Mouse (Mus musculus): ENCODE data around the gene Asgr1. TPM values are rescaled to one million over a fixed set of nuclear protein-coding genes. Genes with fewer than 3 reads are reported as not detected.
A peak's percentile ranks its signal among the peaks of the same experiment; 100 is the strongest.

The Asgr1 gene
- polyA plus RNA-seq (2015; fragmentation: Nextera tagmentation; extraction: Ambion mirVana): 5.0 and 6.0 TPM in 2 replicates

- H3K9ac ChIP-seq (ENCODE audit: low read depth, low read length): no peak within 1 kb of the TSS
- no peaks in the 10 kb centered on the region for H3K9me3 ChIP-seq (replicated peaks; ENCODE audit: control insufficient read depth, low read length)
- no peak within 1 kb of the TSS for H3K27ac ChIP-seq (ENCODE audit: low read length)
- WGBS (ENCODE audit: insufficient replicate concordance): 68% methylated on average over 10 of the region's 10 CpGs
- no peaks in the 10 kb centered on the region for H3K36me3 ChIP-seq (ENCODE audit: control insufficient read depth, insufficient read depth)
- no peak within 1 kb of the TSS for H3K4me2 ChIP-seq (ENCODE audit: low read depth, low read length)
- H3K27me3 ChIP-seq (ENCODE audit: control insufficient read depth, insufficient read depth, low read depth, low read length): no peaks in the 10 kb centered on the region
- H3K4me3 ChIP-seq (ENCODE audit: low read depth, low read length): no peak within 1 kb of the TSS
- ATAC-seq (ENCODE audit: low read depth): peak; percentile 60
- H3K4me1 ChIP-seq (ENCODE audit: control insufficient read depth, low read depth, low read length): no peaks in the 10 kb centered on the region; the same call in 1 of the 2 replicates
Observed at GRCm38 (mm10) chr11:70053898-70054570, at the start of gene Asgr1. TSS of gene Asgr1 (plus strand) at chr11:70054085.

GRCm38 (mm10) chr11:70005521-70005920, 48.4 kb upstream of the Asgr1 start:
- 60% methylated on average over 5 of the region's 5 CpGs for WGBS (ENCODE audit: insufficient replicate concordance)
- H3K27ac ChIP-seq (ENCODE audit: low read length): no peak overlapping the region
- peaks cover 13% of the 10 kb centered on the region for H3K4me1 ChIP-seq (ENCODE audit: control insufficient read depth, low read depth, low read length)
- no peak overlapping the region for H3K4me3 ChIP-seq (ENCODE audit: low read depth, low read length)
- peaks cover 23% of the 10 kb centered on the region for H3K36me3 ChIP-seq (ENCODE audit: control insufficient read depth, insufficient read depth)
- ATAC-seq (ENCODE audit: low read depth): no peak
- no peak overlapping the region for H3K9ac ChIP-seq (ENCODE audit: low read depth, low read length)
- H3K4me2 ChIP-seq (ENCODE audit: low read depth, low read length): no peak overlapping the region
- H3K9me3 ChIP-seq (replicated peaks; ENCODE audit: control insufficient read depth, low read length): no peaks in the 10 kb centered on the region
- H3K27me3 ChIP-seq (ENCODE audit: control insufficient read depth, insufficient read depth, low read depth, low read length): no peaks in the 10 kb centered on the region

- H3K27me3 ChIP-seq (ENCODE audit: control insufficient read depth, insufficient read depth, low read depth, low read length): no peaks in the 10 kb centered on the region
- no peak overlapping the region for H3K9ac ChIP-seq (ENCODE audit: low read depth, low read length)
- H3K4me3 ChIP-seq (ENCODE audit: low read depth, low read length): no peak overlapping the region
- ATAC-seq (ENCODE audit: low read depth): no peak
- peaks cover 11% of the 10 kb centered on the region for H3K4me1 ChIP-seq (ENCODE audit: control insufficient read depth, low read depth, low read length)
- 76% methylated on average over 6 of the region's 6 CpGs for WGBS (ENCODE audit: insufficient replicate concordance)
- H3K27ac ChIP-seq (ENCODE audit: low read length): no peak overlapping the region
- peaks cover 50% of the 10 kb centered on the region for H3K36me3 ChIP-seq (ENCODE audit: control insufficient read depth, insufficient read depth)
- no peaks in the 10 kb centered on the region for H3K9me3 ChIP-seq (replicated peaks; ENCODE audit: control insufficient read depth, low read length)
- H3K4me2 ChIP-seq (ENCODE audit: low read depth, low read length): no peak overlapping the region
Observed at GRCm38 (mm10) chr11:70010033-70010432, 43.9 kb upstream of the Asgr1 start.

DNA sequence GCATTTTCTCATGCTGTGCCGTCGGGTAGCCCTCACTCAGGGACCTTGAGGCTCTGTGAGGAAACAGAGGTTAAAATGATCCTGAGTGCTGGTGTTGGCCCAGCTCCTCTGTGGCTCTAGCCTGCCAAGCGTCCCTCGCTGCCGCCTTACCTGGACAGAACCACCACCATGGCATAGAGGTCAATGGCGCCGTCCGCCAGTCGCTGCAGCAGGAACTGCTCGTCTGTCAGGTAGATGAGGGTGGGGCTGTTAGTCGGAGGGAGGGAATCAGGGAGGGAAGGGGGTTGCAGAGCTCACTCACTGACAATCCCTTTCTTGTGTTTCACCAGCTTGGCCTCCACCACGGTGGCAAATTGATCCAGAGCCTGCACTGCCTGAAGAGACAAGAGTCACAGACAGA, 43.3 kb upstream of the Asgr1 start:
- Histone ChIP-seq H3K4me2 (ENCODE audit: low read depth, low read length) (no peak overlapping the region), H3K27me3 (ENCODE audit: control insufficient read depth, insufficient read depth, low read depth, low read length) (no peaks in the 10 kb centered on the region), H3K27ac (ENCODE audit: low read length) (no peak overlapping the region), H3K9me3 (replicated peaks; ENCODE audit: control insufficient read depth, low read length) (no peaks in the 10 kb centered on the region), H3K9ac (ENCODE audit: low read depth, low read length) (no peak overlapping the region), H3K4me3 (ENCODE audit: low read depth, low read length) (no peak overlapping the region), H3K4me1 (ENCODE audit: control insufficient read depth, low read depth, low read length) (peaks cover 13% of the 10 kb centered on the region), H3K36me3 (ENCODE audit: control insufficient read depth, insufficient read depth) (peaks cover 50% of the 10 kb centered on the region)
- ATAC-seq (ENCODE audit: low read depth): no peak
- 77% methylated on average over 12 of the region's 12 CpGs for WGBS (ENCODE audit: insufficient replicate concordance)

DNA sequence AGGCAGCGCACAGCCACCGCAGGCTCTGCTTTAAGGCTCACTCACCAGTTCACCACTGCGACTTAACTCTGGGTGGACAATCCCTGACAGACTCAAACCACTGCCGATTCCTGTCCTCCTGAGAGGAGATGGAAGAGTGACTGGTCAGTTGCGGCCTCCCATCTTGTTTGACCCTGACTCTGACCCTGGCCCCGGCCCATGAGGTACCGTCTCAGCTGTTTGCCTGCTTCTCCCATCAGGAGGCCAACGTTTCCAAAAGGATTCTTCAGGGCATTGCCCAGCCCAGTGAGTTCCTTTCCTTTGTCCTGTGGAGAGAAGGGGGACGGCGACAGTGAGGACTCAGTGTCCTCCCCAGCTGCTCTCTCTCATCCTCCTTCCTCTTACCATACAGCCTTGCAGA, 42.9 kb upstream of the Asgr1 start:
- no peak for ATAC-seq (ENCODE audit: low read depth)
- no peak overlapping the region for H3K27ac ChIP-seq (ENCODE audit: low read length)
- H3K9me3 ChIP-seq (replicated peaks; ENCODE audit: control insufficient read depth, low read length): no peaks in the 10 kb centered on the region
- peaks cover 15% of the 10 kb centered on the region for H3K4me1 ChIP-seq (ENCODE audit: control insufficient read depth, low read depth, low read length)
- peaks cover 48% of the 10 kb centered on the region for H3K36me3 ChIP-seq (ENCODE audit: control insufficient read depth, insufficient read depth)
- H3K4me3 ChIP-seq (ENCODE audit: low read depth, low read length): no peak overlapping the region
- H3K9ac ChIP-seq (ENCODE audit: low read depth, low read length): no peak overlapping the region
- H3K4me2 ChIP-seq (ENCODE audit: low read depth, low read length): no peak overlapping the region
- H3K27me3 ChIP-seq (ENCODE audit: control insufficient read depth, insufficient read depth, low read depth, low read length): no peaks in the 10 kb centered on the region
- WGBS (ENCODE audit: insufficient replicate concordance): 81% methylated on average over 10 of the region's 10 CpGs

- Histone ChIP-seq H3K27me3 (ENCODE audit: control insufficient read depth, insufficient read depth, low read depth, low read length) (no peaks in the 10 kb centered on the region), H3K9ac (ENCODE audit: low read depth, low read length) (no peak overlapping the region), H3K4me3 (ENCODE audit: low read depth, low read length) (no peak overlapping the region), H3K27ac (ENCODE audit: low read length) (no peak overlapping the region), H3K4me1 (ENCODE audit: control insufficient read depth, low read depth, low read length) (peaks cover 15% of the 10 kb centered on the region), H3K9me3 (replicated peaks; ENCODE audit: control insufficient read depth, low read length) (no peaks in the 10 kb centered on the region), H3K36me3 (ENCODE audit: control insufficient read depth, insufficient read depth) (peaks cover 42% of the 10 kb centered on the region), H3K4me2 (ENCODE audit: low read depth, low read length) (no peak overlapping the region)
- WGBS (ENCODE audit: insufficient replicate concordance): 84% methylated on average over 9 of the region's 9 CpGs
- no peak for ATAC-seq (ENCODE audit: low read depth)
Observed at GRCm38 (mm10) chr11:70012931-70013330, 41.0 kb upstream of the Asgr1 start.

DNA sequence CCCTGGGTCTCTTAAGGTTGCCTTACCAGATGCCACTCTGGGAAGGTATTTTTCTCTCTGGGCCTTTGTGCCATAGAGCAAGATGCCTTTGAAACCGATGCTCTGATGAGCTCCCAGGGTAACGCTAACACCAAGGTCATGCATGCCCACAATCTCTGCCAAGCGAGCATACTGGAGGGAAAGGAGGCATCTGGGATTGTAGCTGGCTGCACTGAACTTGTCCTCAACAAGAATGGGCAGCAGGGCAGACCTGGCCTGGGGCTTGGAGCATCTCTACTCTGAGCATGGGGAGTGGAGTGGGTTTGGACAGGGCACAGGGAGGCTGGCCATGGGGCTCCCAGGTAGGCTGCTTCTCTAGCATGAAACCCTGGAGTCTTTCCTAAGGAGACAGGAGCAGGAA, 40.5 kb upstream of the Asgr1 start:
- H3K36me3 ChIP-seq (ENCODE audit: control insufficient read depth, insufficient read depth): peaks cover 42% of the 10 kb centered on the region
- WGBS (ENCODE audit: insufficient replicate concordance): 76% methylated on average over 3 of the region's 3 CpGs
- ATAC-seq (ENCODE audit: low read depth): no peak
- H3K27ac ChIP-seq (ENCODE audit: low read length): no peak overlapping the region
- peaks cover 18% of the 10 kb centered on the region for H3K4me1 ChIP-seq (ENCODE audit: control insufficient read depth, low read depth, low read length)
- no peaks in the 10 kb centered on the region for H3K9me3 ChIP-seq (replicated peaks; ENCODE audit: control insufficient read depth, low read length)
- H3K4me2 ChIP-seq (ENCODE audit: low read depth, low read length): no peak overlapping the region
- no peaks in the 10 kb centered on the region for H3K27me3 ChIP-seq (ENCODE audit: control insufficient read depth, insufficient read depth, low read depth, low read length)
- H3K9ac ChIP-seq (ENCODE audit: low read depth, low read length): no peak overlapping the region
- no peak overlapping the region for H3K4me3 ChIP-seq (ENCODE audit: low read depth, low read length)

GRCm38 (mm10) chr11:70014051-70014450, 39.8 kb upstream of the Asgr1 start:
- peaks cover 24% of the 10 kb centered on the region for H3K4me1 ChIP-seq (ENCODE audit: control insufficient read depth, low read depth, low read length)
- no peaks in the 10 kb centered on the region for H3K27me3 ChIP-seq (ENCODE audit: control insufficient read depth, insufficient read depth, low read depth, low read length)
- H3K9me3 ChIP-seq (replicated peaks; ENCODE audit: control insufficient read depth, low read length): no peaks in the 10 kb centered on the region
- peak overlapping the region; percentile 93 for H3K4me2 ChIP-seq (ENCODE audit: low read depth, low read length)
- WGBS (ENCODE audit: insufficient replicate concordance): 72% methylated on average over 5 of the region's 5 CpGs
- no peak for ATAC-seq (ENCODE audit: low read depth)
- H3K36me3 ChIP-seq (ENCODE audit: control insufficient read depth, insufficient read depth): peaks cover 41% of the 10 kb centered on the region
- peak overlapping the region; percentile 87; the same call in 1 of the 2 replicates for H3K9ac ChIP-seq (ENCODE audit: low read depth, low read length)
- peak overlapping the region; percentile 82; the same call in 1 of the 2 replicates for H3K4me3 ChIP-seq (ENCODE audit: low read depth, low read length)
- no peak overlapping the region for H3K27ac ChIP-seq (ENCODE audit: low read length)

DNA sequence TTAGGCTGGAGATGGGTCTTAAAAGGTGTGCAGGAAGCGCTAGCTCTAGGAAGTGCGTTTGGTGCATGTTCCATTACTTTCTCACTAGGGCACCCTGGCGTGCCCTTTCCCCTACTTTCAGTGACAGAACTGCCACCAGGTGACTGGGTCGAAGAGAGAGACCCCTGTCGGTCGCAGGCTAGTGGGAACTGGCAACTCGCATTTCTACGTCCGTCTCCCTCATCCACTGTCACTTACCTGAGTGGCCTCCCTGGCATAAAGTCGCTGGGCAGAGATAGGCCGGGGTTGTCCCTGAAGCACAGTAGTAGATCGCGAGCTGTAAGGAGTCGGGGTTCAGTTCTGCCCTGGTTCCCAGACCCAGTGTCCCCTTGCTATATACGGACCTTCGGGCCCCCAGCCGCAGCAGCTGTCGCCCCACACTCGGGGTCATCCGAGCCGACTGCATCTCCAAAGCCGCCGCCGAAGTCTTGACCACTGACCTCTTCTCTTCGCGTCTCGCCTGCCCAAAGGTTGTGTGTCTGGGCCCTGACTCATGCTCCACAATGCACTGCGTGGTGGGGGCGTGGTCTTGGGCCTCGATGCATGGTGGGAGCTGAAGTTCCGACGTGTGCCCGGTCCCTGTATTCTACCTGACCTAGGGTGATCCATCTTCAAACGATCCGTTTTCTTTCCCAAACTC, 38.9 kb upstream of the Asgr1 start, which contains the start of gene Acadvl:
TSS of gene Acadvl (minus strand) at position 532 of the 679 bp plus-strand sequence.
- peak within 1 kb of the TSS; percentile 87 for H3K9ac ChIP-seq (ENCODE audit: low read depth, low read length)
- ATAC-seq (ENCODE audit: low read depth): peak; percentile 91
- H3K36me3 ChIP-seq (ENCODE audit: control insufficient read depth, insufficient read depth): peaks cover 31% of the 10 kb centered on the region
- no peaks in the 10 kb centered on the region for H3K9me3 ChIP-seq (replicated peaks; ENCODE audit: control insufficient read depth, low read length)
- H3K4me3 ChIP-seq (ENCODE audit: low read depth, low read length): peak within 1 kb of the TSS; percentile 82
- WGBS (ENCODE audit: insufficient replicate concordance): under 1% methylated on average over 35 of the region's 35 CpGs
- H3K4me1 ChIP-seq (ENCODE audit: control insufficient read depth, low read depth, low read length): peaks cover 25% of the 10 kb centered on the region
- no peaks in the 10 kb centered on the region for H3K27me3 ChIP-seq (ENCODE audit: control insufficient read depth, insufficient read depth, low read depth, low read length)
- H3K27ac ChIP-seq (ENCODE audit: low read length): peak within 1 kb of the TSS; percentile 73
- H3K4me2 ChIP-seq (ENCODE audit: low read depth, low read length): peak within 1 kb of the TSS; percentile 93

Measured in liver, embryonic 16.5 days (tissue).